Mouse (Mus musculus) lung, embryonic 14.5 days (tissue): ENCODE data around the gene Lrit3. TPM values are rescaled to one million over a fixed set of nuclear protein-coding genes. Genes with fewer than 3 reads are reported as not detected.

Experiments used
- ATAC-seq: fragments of 200-750 bp; cut with Nextera tagmentation; 2 replicates; pipeline ENCODE4 v1.8.0; 2017; ENCODE audit warnings: mild to moderate bottlenecking, moderate TSS enrichment, moderate library complexity; ENCODE audit not compliant: insufficient read depth
- DNase-seq: peaks from one replicate; pipeline ENCODE4 v3.0.0-alpha.2; 2015
- H3K27ac ChIP-seq: fragments of 300-500 bp; sonication (generic); 2 replicates; pipeline ENCODE4 v1.5.1; 2014; ENCODE audit warnings: low read depth, mild to moderate bottlenecking, moderate library complexity
- H3K27me3 ChIP-seq: fragments of 300-500 bp; sonication (generic); 2 replicates; pipeline ENCODE4 v1.6.1; 2014; ENCODE audit warnings: low read length, control low read depth; ENCODE audit not compliant: insufficient read depth
- H3K36me3 ChIP-seq: fragments of 300-500 bp; sonication (generic); 2 replicates; pipeline ENCODE4 v1.6.1; 2014; ENCODE audit warnings: control low read depth; ENCODE audit not compliant: insufficient read depth
- H3K4me1 ChIP-seq: fragments of 300-500 bp; sonication (generic); 2 replicates; pipeline ENCODE4 v1.6.1; 2014; ENCODE audit warnings: antibody characterized with exemption, control low read depth; ENCODE audit not compliant: insufficient read depth
- H3K4me2 ChIP-seq: fragments of 300-500 bp; sonication (generic); 2 replicates; pipeline ENCODE4 v1.6.1; 2014; ENCODE audit warnings: mild to moderate bottlenecking
- H3K4me3 ChIP-seq: fragments of 300-500 bp; sonication (generic); 2 replicates; pipeline ENCODE4 v1.5.1; 2014; ENCODE audit warnings: low read depth, low read length
- H3K9ac ChIP-seq: fragments of 300-500 bp; sonication (generic); 2 replicates; pipeline ENCODE4 v1.6.1; 2014
- H3K9me3 ChIP-seq: fragments of 300-500 bp; sonication (generic); 2 replicates; pipeline ENCODE4 v1.6.1; 2016; ENCODE audit warnings: low read depth, low read length, control low read depth
- CTCF ChIP-seq: IDR thresholded peaks from 2 replicates; pipeline ENCODE4 v1.5.1; 2016; ENCODE audit warnings: antibody characterized with exemption, low read depth
- WGBS: fragments of 180-500 bp; shearing (Covaris S2); extraction: QIAGEN DNeasy Blood & Tissue Kit; methylation state at CpG from one replicate; pipeline ENCODE4 v1.1.7; 2014; 5-methylcytosine and 5-hydroxymethylcytosine counted together
- polyA plus RNA-seq: library from polyadenylated mRNA; unstranded; fragments of >200 nt; fragmentation: Nextera tagmentation; extraction: Ambion mirVana; gene quantifications from 2 replicates; pipeline ENCODE4 v1.2.1, GENCODE M21; 2014

The Lrit3 gene
- polyA plus RNA-seq, 1 experiment from 2014 or later: not detected

DNA sequence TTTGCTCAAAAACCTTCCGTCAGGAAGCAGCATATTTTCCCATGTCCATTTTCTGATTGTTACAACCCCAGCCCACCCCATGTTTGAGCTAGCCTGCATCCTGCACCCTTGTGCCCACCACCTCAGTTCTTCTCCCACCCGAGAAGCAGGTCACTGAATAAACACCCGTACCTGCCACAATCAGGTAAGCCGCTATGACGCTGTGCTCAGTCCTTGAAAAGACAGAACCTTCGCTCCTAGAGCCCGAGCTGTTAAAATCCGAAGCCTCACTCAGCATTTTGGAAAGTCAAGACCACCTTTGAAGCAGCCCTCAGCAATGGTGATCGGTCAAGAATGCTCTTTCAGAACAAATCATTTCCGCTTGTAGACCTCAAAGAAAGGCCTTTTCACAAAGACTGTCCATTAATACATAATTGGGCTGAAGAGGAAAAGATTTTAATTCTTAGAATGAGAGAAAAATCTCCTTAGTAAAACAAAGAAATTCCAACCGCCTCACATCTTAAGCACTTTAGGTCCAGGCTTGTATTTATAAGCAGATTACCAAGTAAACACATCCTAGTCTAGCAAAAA is 18.5 kb upstream of the Lrit3 start, which contains the start of gene Rrh:
Gene Rrh (minus strand): TSS at position 382 of the 570 bp plus-strand sequence.
- Histone ChIP-seq H3K36me3 (peaks cover 38% of the 10 kb centered on the region), H3K4me1 (no peaks in the 10 kb centered on the region), H3K9ac (no peak within 1 kb of the TSS), H3K4me2 (no peak within 1 kb of the TSS), H3K4me3 (no peak within 1 kb of the TSS), H3K27ac (no peak within 1 kb of the TSS), H3K9me3 (no peaks in the 10 kb centered on the region), H3K27me3 (no peaks in the 10 kb centered on the region)
- no peak for TF ChIP-seq CTCF
- ATAC-seq: no peak
- WGBS: 90% methylated on average over 11 of the region's 11 CpGs
- DNase-seq: no peak

DNA sequence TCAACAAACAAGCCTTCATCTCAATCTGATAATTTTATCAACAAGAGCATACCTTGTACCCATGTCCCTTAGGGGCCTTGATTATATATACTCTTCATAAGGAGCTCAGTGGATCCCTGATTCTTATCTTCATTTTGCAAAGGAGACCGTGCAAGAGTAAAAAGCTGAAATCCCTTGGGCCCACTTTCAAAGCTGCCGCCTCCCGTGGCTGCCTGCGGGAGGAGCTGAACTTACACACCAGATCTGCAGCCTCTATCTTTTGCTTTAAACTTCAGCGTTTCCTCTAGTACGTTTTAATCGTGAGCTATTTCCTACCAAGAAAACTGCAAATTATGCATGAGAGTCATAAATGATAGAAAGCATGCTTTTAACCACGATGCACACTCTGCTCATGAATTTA is 17.9 kb upstream of the Lrit3 start:
- 75% methylated on average over 8 of the region's 8 CpGs for WGBS
- no peak for TF ChIP-seq CTCF
- no peak overlapping the region for H3K4me3 ChIP-seq
- H3K27ac ChIP-seq: no peak overlapping the region
- H3K27me3 ChIP-seq: no peaks in the 10 kb centered on the region
- H3K9me3 ChIP-seq: no peaks in the 10 kb centered on the region
- H3K4me1 ChIP-seq: no peaks in the 10 kb centered on the region
- no peak overlapping the region for H3K4me2 ChIP-seq
- H3K9ac ChIP-seq: no peak overlapping the region
- ATAC-seq (no peak), DNase-seq (no peak)
- peaks cover 35% of the 10 kb centered on the region for H3K36me3 ChIP-seq

GRCm38 (mm10) chr3:129820847-129821246 is 17.0 kb upstream of the Lrit3 start:
- Histone ChIP-seq H3K27me3 (no peaks in the 10 kb centered on the region), H3K4me3 (no peak overlapping the region), H3K4me2 (no peak overlapping the region), H3K4me1 (no peaks in the 10 kb centered on the region), H3K27ac (no peak overlapping the region), H3K9ac (no peak overlapping the region), H3K36me3 (peaks cover 29% of the 10 kb centered on the region), H3K9me3 (no peaks in the 10 kb centered on the region)
- no peak for ATAC-seq
- WGBS: 65% methylated on average over 9 of the region's 9 CpGs
- DNase-seq: peak; percentile 23
- no peak for TF ChIP-seq CTCF

DNA sequence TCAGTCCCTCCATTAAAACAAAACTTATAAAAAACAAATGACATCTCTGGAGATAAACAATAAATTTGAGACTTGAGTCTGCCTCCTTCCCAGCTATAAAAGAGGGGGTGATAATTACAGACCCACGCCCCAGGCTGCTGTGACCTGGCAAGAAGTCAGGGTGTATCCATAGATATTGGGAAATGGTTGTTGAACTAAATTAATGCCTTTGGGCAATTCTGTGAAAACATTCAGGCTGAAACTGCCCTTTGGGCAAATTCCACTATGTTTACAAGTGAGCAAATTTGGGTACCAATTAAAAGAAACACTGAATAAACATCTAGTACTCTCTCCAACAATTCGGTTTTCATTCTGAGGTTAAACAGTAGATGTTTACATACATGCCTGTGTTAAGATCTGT is 4.8 kb downstream of the Lrit3 start:
- Histone ChIP-seq H3K4me3 (no peak overlapping the region), H3K36me3 (no peaks in the 10 kb centered on the region), H3K9me3 (no peaks in the 10 kb centered on the region), H3K4me1 (no peaks in the 10 kb centered on the region), H3K27ac (no peak overlapping the region), H3K9ac (no peak overlapping the region), H3K27me3 (no peaks in the 10 kb centered on the region), H3K4me2 (no peak overlapping the region)
- TF ChIP-seq CTCF: no peak
- no peak for DNase-seq
- ATAC-seq: no peak
- WGBS: 60% methylated on average over 2 of the region's 2 CpGs

- H3K4me2 ChIP-seq: no peak overlapping the region
- DNase-seq (no peak), ATAC-seq (no peak)
- H3K4me1 ChIP-seq: no peaks in the 10 kb centered on the region
- no peaks in the 10 kb centered on the region for H3K9me3 ChIP-seq
- H3K27me3 ChIP-seq: no peaks in the 10 kb centered on the region
- TF ChIP-seq CTCF: no peak
- no peaks in the 10 kb centered on the region for H3K36me3 ChIP-seq
- 67% methylated on average over 11 of the region's 11 CpGs for WGBS
- no peak overlapping the region for H3K4me3 ChIP-seq
- H3K27ac ChIP-seq: no peak overlapping the region
- H3K9ac ChIP-seq: no peak overlapping the region
Measured at GRCm38 (mm10) chr3:129798551-129798950, 5.3 kb downstream of the Lrit3 start.

DNA sequence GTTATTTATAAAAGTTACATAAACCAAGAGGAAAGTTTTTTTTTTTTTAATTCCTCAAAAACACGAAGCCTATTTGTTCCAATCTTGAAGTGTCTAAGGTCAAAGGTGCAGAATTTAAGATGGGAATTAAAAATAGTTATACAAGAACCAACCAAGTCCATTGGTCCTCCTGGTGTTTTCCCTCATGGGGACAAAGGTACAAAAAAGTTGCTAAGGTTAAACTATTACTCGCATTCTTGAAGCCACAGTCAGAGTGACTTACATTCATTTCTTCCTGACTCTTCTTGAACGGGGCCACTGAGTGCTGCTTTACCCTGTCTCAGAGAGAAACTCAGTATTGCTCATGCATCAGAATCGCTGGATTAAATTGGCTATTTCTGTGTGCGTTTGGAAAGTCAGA is 6.5 kb downstream of the Lrit3 start:
- no peaks in the 10 kb centered on the region for H3K27me3 ChIP-seq
- no peaks in the 10 kb centered on the region for H3K4me1 ChIP-seq
- 66% methylated on average over 5 of the region's 5 CpGs for WGBS
- ATAC-seq: no peak
- no peak overlapping the region for H3K27ac ChIP-seq
- TF ChIP-seq CTCF: no peak
- no peak overlapping the region for H3K4me2 ChIP-seq
- no peaks in the 10 kb centered on the region for H3K36me3 ChIP-seq
- H3K9ac ChIP-seq: no peak overlapping the region
- no peaks in the 10 kb centered on the region for H3K9me3 ChIP-seq
- no peak for DNase-seq
- no peak overlapping the region for H3K4me3 ChIP-seq

- no peak for ATAC-seq
- Histone ChIP-seq H3K27ac (no peak overlapping the region), H3K36me3 (no peaks in the 10 kb centered on the region), H3K9me3 (no peaks in the 10 kb centered on the region), H3K4me2 (no peak overlapping the region), H3K27me3 (no peaks in the 10 kb centered on the region), H3K4me1 (no peaks in the 10 kb centered on the region), H3K4me3 (no peak overlapping the region), H3K9ac (no peak overlapping the region)
- 82% methylated on average over 5 of the region's 5 CpGs for WGBS
- DNase-seq: no peak
- no peak for TF ChIP-seq CTCF
Measured at GRCm38 (mm10) chr3:129793801-129794200, 10.0 kb downstream of the Lrit3 start.

- no peak; the same call in 1 of the 2 replicates for TF ChIP-seq CTCF
- WGBS: 90% methylated on average over 3 of the region's 3 CpGs
- Histone ChIP-seq H3K4me2 (no peak overlapping the region), H3K9me3 (no peaks in the 10 kb centered on the region), H3K4me1 (no peaks in the 10 kb centered on the region), H3K36me3 (no peaks in the 10 kb centered on the region), H3K9ac (no peak overlapping the region), H3K27ac (no peak overlapping the region), H3K27me3 (no peaks in the 10 kb centered on the region), H3K4me3 (no peak overlapping the region)
- DNase-seq (no peak), ATAC-seq (no peak)
Measured at GRCm38 (mm10) chr3:129782746-129783145, 21.1 kb downstream of the Lrit3 start.
